Mouse (Mus musculus): Measurements from ENCODE around the gene Btaf1. TPM values are rescaled to one million over a fixed set of nuclear protein-coding genes. Genes with fewer than 3 reads are reported as not detected.

Gene Btaf1
- 46.3 and 49.9 TPM in 2 replicates for polyA plus RNA-seq (2011; ENCODE audit: insufficient read depth, insufficient read length, low read depth, missing spikeins)

GRCm38 (mm10) chr19:36925671-36926552, at the start of gene Btaf1:
Btaf1 (plus strand) TSS chr19:36926079.
- H3K36me3 ChIP-seq (ENCODE audit: control insufficient read depth, insufficient read depth, low read length, poor library complexity, severe bottlenecking), result no peaks in the 10 kb centered on the region
- H3K9me3 ChIP-seq (replicated peaks; ENCODE audit: control insufficient read depth, insufficient read depth, low read length, poor library complexity, severe bottlenecking), result no peaks in the 10 kb centered on the region
- no peaks in the 10 kb centered on the region for H3K4me1 ChIP-seq (ENCODE audit: control insufficient read depth, insufficient read depth, low read length)
- peak within 1 kb of the TSS; percentile 100 for H3K9ac ChIP-seq (ENCODE audit: low read depth, poor library complexity, severe bottlenecking)
- H3K27ac ChIP-seq (ENCODE audit: insufficient read depth, low read length), result peak within 1 kb of the TSS; percentile 60
- TF ChIP-seq POLR2A (IDR thresholded peaks at IDR 0.05; ENCODE audit: insufficient read depth, low read length) (peak; percentile 18), EP300 (IDR thresholded peaks at IDR 0.05; ENCODE audit: insufficient read depth, low read depth, low read length) (no peak)
- H3K27me3 ChIP-seq (ENCODE audit: control insufficient read depth, insufficient read depth, low read length, poor library complexity, severe bottlenecking), result no peaks in the 10 kb centered on the region
- peak within 1 kb of the TSS; percentile 87 for H3K4me3 ChIP-seq (ENCODE audit: low read depth, low read length)

DNA sequence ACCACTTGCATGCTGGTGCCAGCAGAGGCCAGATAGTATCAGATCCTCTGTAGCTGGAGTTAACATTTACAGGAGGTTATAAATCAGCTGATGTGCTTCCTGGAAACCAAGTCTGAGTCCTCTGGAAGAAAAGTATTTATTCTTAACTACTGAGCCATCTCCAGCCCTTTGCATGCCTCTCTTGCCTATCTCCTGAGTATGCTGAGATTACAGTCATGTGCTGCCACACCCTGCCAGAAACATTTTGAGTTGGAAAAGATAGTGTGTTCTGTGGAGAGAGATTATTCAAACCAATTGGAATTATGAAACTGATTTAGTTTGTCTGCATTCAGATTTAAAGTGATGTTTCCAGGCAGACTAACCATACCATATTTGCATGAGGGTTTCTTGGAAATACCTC, 48.5 kb upstream of the Btaf1 start:
- Histone ChIP-seq H3K9ac (ENCODE audit: low read depth, poor library complexity, severe bottlenecking) (no peak overlapping the region), H3K9me3 (replicated peaks; ENCODE audit: control insufficient read depth, insufficient read depth, low read length, poor library complexity, severe bottlenecking) (no peaks in the 10 kb centered on the region), H3K27me3 (ENCODE audit: control insufficient read depth, insufficient read depth, low read length, poor library complexity, severe bottlenecking) (no peaks in the 10 kb centered on the region), H3K27ac (ENCODE audit: insufficient read depth, low read length) (no peak overlapping the region), H3K4me1 (ENCODE audit: control insufficient read depth, insufficient read depth, low read length) (no peaks in the 10 kb centered on the region), H3K4me3 (ENCODE audit: low read depth, low read length) (no peak overlapping the region), H3K36me3 (ENCODE audit: control insufficient read depth, insufficient read depth, low read length, poor library complexity, severe bottlenecking) (peaks cover 88% of the 10 kb centered on the region)
- TF ChIP-seq CTCF (IDR thresholded peaks at IDR 0.05; ENCODE audit: low read depth, low read length) (no peak), POLR2A (IDR thresholded peaks at IDR 0.05; ENCODE audit: insufficient read depth, low read length) (no peak), EP300 (IDR thresholded peaks at IDR 0.05; ENCODE audit: insufficient read depth, low read depth, low read length) (no peak)

DNA sequence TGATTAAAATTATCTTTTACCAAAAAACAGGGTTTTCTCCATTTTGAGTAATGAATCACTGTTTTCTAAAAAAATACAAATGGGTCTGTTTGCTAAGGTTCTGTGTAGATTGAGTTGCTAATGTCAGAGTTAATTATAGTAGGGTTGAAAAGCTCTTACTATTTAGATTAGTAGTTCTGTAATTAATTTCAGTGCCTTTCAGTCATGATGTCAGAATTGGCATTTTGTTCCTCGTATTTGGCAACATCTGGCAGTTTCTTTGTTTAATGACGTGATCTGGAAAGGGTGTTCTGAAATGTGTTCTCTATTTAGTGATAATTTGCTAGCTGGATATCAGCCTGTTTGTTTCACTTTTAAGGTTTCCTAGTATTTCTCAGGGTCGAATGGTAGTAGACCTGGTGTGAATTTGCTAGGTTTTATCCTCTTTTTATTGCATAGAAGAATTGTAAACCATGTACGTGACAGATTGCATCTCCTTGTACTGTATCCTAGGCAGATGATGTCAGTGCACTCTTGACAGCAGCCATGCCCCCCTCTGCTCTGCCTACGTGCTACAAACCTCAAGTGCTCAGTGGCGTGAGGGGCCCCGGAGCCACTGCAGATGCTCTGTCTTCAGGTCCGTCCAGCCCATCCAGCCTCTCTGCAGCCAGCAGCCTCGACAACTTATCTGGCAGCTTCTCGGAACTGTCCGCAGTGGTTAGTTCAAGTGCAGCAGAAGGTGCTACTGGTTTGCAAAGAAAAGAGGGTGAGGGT, 47.0 kb upstream of the Btaf1 start:
- Histone ChIP-seq H3K36me3 (ENCODE audit: control insufficient read depth, insufficient read depth, low read length, poor library complexity, severe bottlenecking) (peaks cover 90% of the 10 kb centered on the region), H3K9me3 (replicated peaks; ENCODE audit: control insufficient read depth, insufficient read depth, low read length, poor library complexity, severe bottlenecking) (no peaks in the 10 kb centered on the region), H3K9ac (ENCODE audit: low read depth, poor library complexity, severe bottlenecking) (no peak overlapping the region), H3K4me1 (ENCODE audit: control insufficient read depth, insufficient read depth, low read length) (no peaks in the 10 kb centered on the region), H3K27me3 (ENCODE audit: control insufficient read depth, insufficient read depth, low read length, poor library complexity, severe bottlenecking) (no peaks in the 10 kb centered on the region), H3K4me3 (ENCODE audit: low read depth, low read length) (no peak overlapping the region), H3K27ac (ENCODE audit: insufficient read depth, low read length) (no peak overlapping the region)
- no peak for TF ChIP-seq EP300 (IDR thresholded peaks at IDR 0.05; ENCODE audit: insufficient read depth, low read depth, low read length)
- no peak for TF ChIP-seq POLR2A (IDR thresholded peaks at IDR 0.05; ENCODE audit: insufficient read depth, low read length)
- TF ChIP-seq CTCF (IDR thresholded peaks at IDR 0.05; ENCODE audit: low read depth, low read length), result no peak

- Histone ChIP-seq H3K9ac (ENCODE audit: low read depth, poor library complexity, severe bottlenecking) (no peak overlapping the region), H3K27ac (ENCODE audit: insufficient read depth, low read length) (no peak overlapping the region), H3K4me1 (ENCODE audit: control insufficient read depth, insufficient read depth, low read length) (no peaks in the 10 kb centered on the region), H3K36me3 (ENCODE audit: control insufficient read depth, insufficient read depth, low read length, poor library complexity, severe bottlenecking) (peaks cover 90% of the 10 kb centered on the region), H3K4me3 (ENCODE audit: low read depth, low read length) (no peak overlapping the region), H3K9me3 (replicated peaks; ENCODE audit: control insufficient read depth, insufficient read depth, low read length, poor library complexity, severe bottlenecking) (no peaks in the 10 kb centered on the region), H3K27me3 (ENCODE audit: control insufficient read depth, insufficient read depth, low read length, poor library complexity, severe bottlenecking) (no peaks in the 10 kb centered on the region)
- TF ChIP-seq EP300 (IDR thresholded peaks at IDR 0.05; ENCODE audit: insufficient read depth, low read depth, low read length) (no peak), CTCF (IDR thresholded peaks at IDR 0.05; ENCODE audit: low read depth, low read length) (peak; percentile 32), POLR2A (IDR thresholded peaks at IDR 0.05; ENCODE audit: insufficient read depth, low read length) (no peak)
These were observed 42.8 kb upstream of the Btaf1 start for GRCm38 (mm10) chr19:36883119-36883518.

DNA sequence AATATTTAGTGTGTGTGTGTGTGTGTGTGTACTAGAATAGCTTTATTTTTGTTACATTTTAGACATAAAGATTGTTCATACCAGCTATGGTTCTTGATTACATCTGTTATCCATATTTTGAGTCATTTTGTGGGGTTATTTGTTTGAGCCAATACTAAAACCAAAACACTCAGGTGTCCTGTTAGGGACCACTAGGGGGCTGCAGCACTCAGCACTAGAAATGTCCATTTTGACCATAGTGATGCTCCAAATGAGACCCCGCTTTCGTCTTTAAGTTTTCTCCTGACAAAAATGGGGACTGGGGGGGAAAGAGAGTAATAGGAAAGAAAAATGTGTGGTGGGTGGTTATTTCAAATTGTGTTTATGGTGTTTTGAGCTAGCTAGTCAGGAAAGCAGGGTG, 39.6 kb upstream of the Btaf1 start:
- H3K27me3 ChIP-seq (ENCODE audit: control insufficient read depth, insufficient read depth, low read length, poor library complexity, severe bottlenecking), result no peaks in the 10 kb centered on the region
- H3K27ac ChIP-seq (ENCODE audit: insufficient read depth, low read length), result no peak overlapping the region
- no peak overlapping the region for H3K9ac ChIP-seq (ENCODE audit: low read depth, poor library complexity, severe bottlenecking)
- TF ChIP-seq POLR2A (IDR thresholded peaks at IDR 0.05; ENCODE audit: insufficient read depth, low read length) (no peak), EP300 (IDR thresholded peaks at IDR 0.05; ENCODE audit: insufficient read depth, low read depth, low read length) (no peak), CTCF (IDR thresholded peaks at IDR 0.05; ENCODE audit: low read depth, low read length) (no peak)
- H3K4me3 ChIP-seq (ENCODE audit: low read depth, low read length), result no peak overlapping the region
- no peaks in the 10 kb centered on the region for H3K4me1 ChIP-seq (ENCODE audit: control insufficient read depth, insufficient read depth, low read length)
- H3K36me3 ChIP-seq (ENCODE audit: control insufficient read depth, insufficient read depth, low read length, poor library complexity, severe bottlenecking), result peaks cover 93% of the 10 kb centered on the region
- H3K9me3 ChIP-seq (replicated peaks; ENCODE audit: control insufficient read depth, insufficient read depth, low read length, poor library complexity, severe bottlenecking), result no peaks in the 10 kb centered on the region

Measured in ES-Bruce4 (cell line).